Mouse (Mus musculus) heart, adult 2 months (tissue): ENCODE measurements around the gene Cacna1d.

Source experiments
- CTCF ChIP-seq: fragments of 200-600 bp; IDR thresholded peaks from 2 replicates; pipeline ENCODE4 v1.8.1; 2022; ENCODE audit warnings: antibody characterized with exemption, mild to moderate bottlenecking, moderate library complexity
- EP300 ChIP-seq: fragments of 200-500 bp; IDR thresholded peaks from 2 replicates; pipeline ENCODE4 v1.6.1; 2011; ENCODE audit warnings: low read depth, low read length, control low read depth; ENCODE audit not compliant: insufficient read depth
- POLR2A ChIP-seq: fragments of 200-500 bp; IDR thresholded peaks from 2 replicates; pipeline ENCODE4 v1.6.1; 2011; ENCODE audit warnings: mild to moderate bottlenecking, low read depth, low read length, control low read depth; ENCODE audit not compliant: insufficient read depth

DNA sequence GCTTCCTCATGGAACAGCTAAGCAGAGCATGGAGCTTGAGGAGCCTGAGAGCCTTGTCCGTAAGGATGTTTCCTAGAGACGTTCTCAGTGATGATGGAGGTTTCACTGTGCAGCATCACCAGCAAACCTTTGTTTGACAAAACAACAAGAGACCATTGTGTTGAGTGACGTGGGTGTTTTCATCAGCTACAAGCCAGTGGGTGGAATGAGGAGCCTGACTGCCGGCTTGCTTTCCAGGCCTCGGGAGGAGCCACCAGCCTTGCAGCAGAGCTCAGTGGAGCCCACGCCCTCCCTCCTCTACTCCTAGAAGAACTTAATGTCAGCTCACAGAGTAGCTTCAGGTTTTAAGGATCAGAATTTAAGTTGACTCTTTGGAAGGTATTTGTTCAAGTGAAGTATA, 32.1 kb upstream of the Cacna1d start:
- TF ChIP-seq POLR2A (no peak), CTCF (no peak), EP300 (no peak)
